Mouse (Mus musculus): ENCODE data around the gene Rdh9. TPM values are rescaled to one million over a fixed set of nuclear protein-coding genes. Genes with fewer than 3 reads are reported as not detected.
A peak's percentile ranks its signal among the peaks of the same experiment; 100 is the strongest.

Rdh9 gene
- total and polyA plus RNA-seq, 3 experiments: 0.04 TPM; not detected in 2

DNA sequence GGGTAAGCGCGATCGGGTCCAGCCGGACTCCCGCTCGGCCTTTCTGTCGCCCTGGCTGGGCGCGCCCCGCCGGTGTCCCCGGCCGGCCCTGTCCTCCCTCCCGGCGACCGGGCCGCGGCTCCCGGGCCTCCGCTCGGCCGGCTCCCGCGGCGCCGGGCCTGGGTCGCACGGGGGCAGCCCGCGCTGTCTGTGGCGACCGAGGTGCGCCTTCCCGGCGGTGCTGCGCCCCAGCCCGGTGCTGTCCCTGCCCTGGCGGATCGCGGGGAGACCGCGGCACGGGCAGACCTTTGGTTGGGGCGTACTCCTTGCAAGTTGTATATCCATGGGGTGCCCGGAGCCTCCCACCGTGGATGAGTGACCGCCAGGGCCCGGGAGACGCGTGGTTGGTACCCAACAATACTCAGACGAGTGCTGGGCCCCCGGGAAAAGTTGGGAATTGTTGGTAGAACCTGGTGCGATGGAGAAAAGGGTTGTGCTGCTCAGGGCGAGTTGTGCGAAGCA is 36.5 kb upstream of the Rdh9 start:
- peak overlapping the region; percentile 42 for H3K27ac ChIP-seq (ENCODE audit: control insufficient read depth, low read depth, low read length)
- no peaks in the 10 kb centered on the region for H3K27me3 ChIP-seq (ENCODE audit: control insufficient read depth in 1 of 2, insufficient read depth in 2 of 2, low read length in 2 of 2)
- H3K36me3 ChIP-seq (ENCODE audit: control insufficient read depth in 1 of 2, insufficient read depth in 2 of 2, low read length in 2 of 2): peaks cover 2 to 22% of the 10 kb centered on the region in 2 experiments; a peak in 2 of 4 replicates
- peak; percentile 50 for DNase-seq (ENCODE audit: low read depth, low spot score)
- H3K9me3 ChIP-seq (replicated peaks; ENCODE audit: insufficient read depth, low read length): no peaks in the 10 kb centered on the region
- no peak for TF ChIP-seq EP300 (IDR thresholded peaks at IDR 0.05; ENCODE audit: low read depth in 1 of 2, low read length in 2 of 2)
- no peak for TF ChIP-seq POLR2AphosphoS5 (IDR thresholded peaks at IDR 0.05; ENCODE audit: borderline replicate concordance, low read depth, low read length)
- TF ChIP-seq HCFC1 (IDR thresholded peaks at IDR 0.05; ENCODE audit: low read depth, low read length): peak; percentile 4; the same call in 1 of the 2 replicates
- H3K79me2 ChIP-seq (ENCODE audit: control insufficient read depth, insufficient read depth, low read length, poor library complexity): peaks cover 9% of the 10 kb centered on the region
- peak overlapping the region; percentile 90 for H3K9ac ChIP-seq (ENCODE audit: control insufficient read depth, low read depth, low read length, poor library complexity, severe bottlenecking)
- peaks cover 5 to 23% of the 10 kb centered on the region in 2 experiments; a peak in 3 of 4 replicates for H3K4me1 ChIP-seq (ENCODE audit: control insufficient read depth in 1 of 2, insufficient read depth in 2 of 2, low read length in 2 of 2)
- H3K4me3 ChIP-seq (ENCODE audit: control insufficient read depth in 1 of 2, insufficient read depth in 1 of 2, low read depth in 2 of 2, low read length in 2 of 2): peak overlapping the region; percentile 69

DNA sequence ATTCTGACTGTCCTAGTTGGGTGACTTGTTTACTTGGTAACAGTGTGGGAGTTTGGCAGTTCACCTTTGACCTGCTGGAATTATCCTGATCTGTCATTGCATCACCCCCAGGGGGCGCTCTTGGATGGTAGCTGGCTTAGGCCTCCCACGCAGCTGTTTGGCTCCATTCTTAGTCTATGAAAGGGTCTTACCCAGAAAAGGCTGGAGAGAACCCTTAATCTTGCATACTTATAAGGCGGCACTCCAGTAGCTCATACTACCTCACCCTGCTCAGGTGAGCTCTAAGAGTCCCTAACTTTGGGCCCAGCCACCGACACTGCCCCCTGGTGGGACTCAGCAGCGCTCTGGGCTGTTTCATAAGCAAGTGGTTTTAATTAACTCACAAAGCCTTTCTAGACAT is 31.5 kb upstream of the Rdh9 start:
- Histone ChIP-seq H3K9ac (ENCODE audit: control insufficient read depth, low read depth, low read length, poor library complexity, severe bottlenecking) (no peak overlapping the region), H3K4me1 (ENCODE audit: control insufficient read depth in 1 of 2, insufficient read depth in 2 of 2, low read length in 2 of 2) (peaks cover 5 to 8% of the 10 kb centered on the region in 2 experiments; a peak in 2 of 4 replicates), H3K27ac (ENCODE audit: control insufficient read depth, low read depth, low read length) (no peak overlapping the region), H3K27me3 (ENCODE audit: control insufficient read depth in 1 of 2, insufficient read depth in 2 of 2, low read length in 2 of 2) (no peaks in the 10 kb centered on the region), H3K36me3 (ENCODE audit: control insufficient read depth in 1 of 2, insufficient read depth in 2 of 2, low read length in 2 of 2) (peaks cover 2 to 12% of the 10 kb centered on the region in 2 experiments; a peak in 2 of 4 replicates), H3K9me3 (replicated peaks; ENCODE audit: insufficient read depth, low read length) (no peaks in the 10 kb centered on the region), H3K4me3 (ENCODE audit: control insufficient read depth in 1 of 2, insufficient read depth in 1 of 2, low read depth in 2 of 2, low read length in 2 of 2) (no peak overlapping the region), H3K79me2 (ENCODE audit: control insufficient read depth, insufficient read depth, low read length, poor library complexity) (peaks cover 6% of the 10 kb centered on the region)
- peak; percentile 49 for DNase-seq (ENCODE audit: low read depth, low spot score)
- TF ChIP-seq E2F4 (IDR thresholded peaks at IDR 0.05; ENCODE audit: borderline replicate concordance, low read depth, low read length) (no peak), CTCF (IDR thresholded peaks at IDR 0.05 in 2 of 3, conservative IDR thresholded peaks at IDR 0.05 in 1 of 3; ENCODE audit: control insufficient read depth in 1 of 3, insufficient read depth in 1 of 3, low read depth in 2 of 3, low read length in 3 of 3, poor library complexity in 1 of 3, severe bottlenecking in 1 of 3) (peak; percentile 75 to 77 (median 76)), JUND (IDR thresholded peaks at IDR 0.05; ENCODE audit: low read depth, low read length) (no peak), RAD21 (IDR thresholded peaks at IDR 0.05; ENCODE audit: low read depth, low read length) (peak; percentile 40), NELFE (IDR thresholded peaks at IDR 0.05; ENCODE audit: low read depth, low read length) (no peak), TAL1 (IDR thresholded peaks at IDR 0.05; ENCODE audit: low read length) (no peak), TBP (IDR thresholded peaks at IDR 0.05; ENCODE audit: low read depth, low read length) (no peak), TCF12 (IDR thresholded peaks at IDR 0.05; ENCODE audit: low read depth, low read length) (no peak), ELF1 (IDR thresholded peaks at IDR 0.05; ENCODE audit: low read depth, low read length) (no peak), POLR2A (IDR thresholded peaks at IDR 0.05; ENCODE audit: control insufficient read depth in 1 of 2, insufficient read depth in 1 of 2, low read depth in 1 of 2, low read length in 2 of 2, poor library complexity in 1 of 2) (no peak), ZC3H11A (IDR thresholded peaks at IDR 0.05; ENCODE audit: low read depth, low read length) (peak; percentile 2; the same call in 1 of the 2 replicates), UBTF (IDR thresholded peaks at IDR 0.05; ENCODE audit: borderline replicate concordance, insufficient read depth, low read depth, low read length) (no peak), SMC3 (IDR thresholded peaks at IDR 0.05; ENCODE audit: low read depth, low read length) (peak; percentile 49), GATA1 (IDR thresholded peaks at IDR 0.05; ENCODE audit: low read depth, low read length) (no peak), RCOR1 (IDR thresholded peaks at IDR 0.05; ENCODE audit: low read depth, low read length) (no peak), MXI1 (IDR thresholded peaks at IDR 0.05; ENCODE audit: low read depth, low read length) (no peak), MEF2A (IDR thresholded peaks at IDR 0.05; ENCODE audit: extremely low read depth, insufficient replicate concordance, low read depth, low read length, poor library complexity, severe bottlenecking) (no peak), GABPA (IDR thresholded peaks at IDR 0.05; ENCODE audit: low read depth, low read length) (no peak), ETS1 (IDR thresholded peaks at IDR 0.05; ENCODE audit: low read depth, low read length) (no peak), KAT2A (conservative IDR thresholded peaks at IDR 0.05; ENCODE audit: low read depth, low read length) (no peak), POLR2AphosphoS5 (IDR thresholded peaks at IDR 0.05; ENCODE audit: borderline replicate concordance, low read depth, low read length) (no peak), NRF1 (IDR thresholded peaks at IDR 0.05; ENCODE audit: insufficient read depth, low read depth, low read length, poor library complexity, severe bottlenecking) (no peak), MAFK (IDR thresholded peaks at IDR 0.05; ENCODE audit: borderline replicate concordance, low read depth, low read length) (no peak), HCFC1 (IDR thresholded peaks at IDR 0.05; ENCODE audit: low read depth, low read length) (no peak), MYC (IDR thresholded peaks at IDR 0.05; ENCODE audit: low read depth, low read length) (no peak), CHD2 (IDR thresholded peaks at IDR 0.05; ENCODE audit: low read length) (no peak), USF1 (IDR thresholded peaks at IDR 0.05; ENCODE audit: low read depth, low read length) (no peak), SIN3A (IDR thresholded peaks at IDR 0.05; ENCODE audit: low read length) (no peak), MAZ (IDR thresholded peaks at IDR 0.05; ENCODE audit: low read depth, low read length) (no peak)

Measured in MEL (cell line).